Mouse (Mus musculus): ENCODE results near the gene Rnaseh2a. TPM values are rescaled to one million over a fixed set of nuclear protein-coding genes. Genes with fewer than 3 reads are reported as not detected.

Gene Rnaseh2a
- total RNA-seq, 1 experiment: 160 TPM

- TF ChIP-seq MAFK (IDR thresholded peaks at IDR 0.05; ENCODE audit: insufficient read depth, low read depth, low read length) (no peak), ZNF384 (IDR thresholded peaks at IDR 0.05; ENCODE audit: low read depth, low read length) (no peak), HCFC1 (IDR thresholded peaks at IDR 0.05; ENCODE audit: borderline replicate concordance, insufficient read depth, low read length) (0 out of 2 replicates have a peak, but pooled peaks have one; percentile 46), ZC3H11A (IDR thresholded peaks at IDR 0.05; ENCODE audit: borderline replicate concordance, low read depth, low read length) (no peak), CHD2 (IDR thresholded peaks at IDR 0.05; ENCODE audit: low read depth, low read length) (no peak)
- H3K9me3 ChIP-seq (ENCODE audit: control insufficient read depth, insufficient read depth, low read depth, low read length): no peaks in the 10 kb centered on the region
- H3K4me3 ChIP-seq (ENCODE audit: insufficient read depth in 1 of 2, low read depth in 1 of 2, low read length in 2 of 2, poor library complexity in 1 of 2, severe bottlenecking in 1 of 2): peak overlapping the region; percentile 64 to 77
- no peaks in the 10 kb centered on the region for H3K36me3 ChIP-seq (ENCODE audit: control insufficient read depth, insufficient read depth, low read length, poor library complexity, severe bottlenecking)
- H3K27ac ChIP-seq (ENCODE audit: insufficient read depth, low read depth, low read length, poor library complexity, severe bottlenecking): peak overlapping the region; percentile 70
- in situ Hi-C loops (cut with MboI; ENCODE audit: low sequenced_read_pairs in 2 of 2, unreplicated experiment in 2 of 2): no loop called here
- no peak for DNase-seq (ENCODE audit: low read depth, low spot score)
- peak overlapping the region; percentile 57 for H3K9ac ChIP-seq (ENCODE audit: insufficient read depth, low read depth, low read length, poor library complexity, severe bottlenecking)
- H3K4me1 ChIP-seq (ENCODE audit: control insufficient read depth in 2 of 2, insufficient read depth in 2 of 2, low read length in 2 of 2, poor library complexity in 1 of 2): peaks cover 11 to 25% of the 10 kb centered on the region in 2 experiments; a peak in 3 of 4 replicates
Measured at GRCm38 (mm10) chr8:84979599-84980421, 10.2 kb upstream of the Rnaseh2a start.

GRCm38 (mm10) chr8:84978248-84978940 is 8.8 kb upstream of the Rnaseh2a start, which contains the start of gene Junb:
Junb (minus strand) TSS chr8:84978718.
- H3K4me1 ChIP-seq (ENCODE audit: control insufficient read depth in 2 of 2, insufficient read depth in 2 of 2, low read length in 2 of 2, poor library complexity in 1 of 2): peaks cover 7 to 16% of the 10 kb centered on the region in 2 experiments; a peak in 3 of 4 replicates
- no peaks in the 10 kb centered on the region for H3K9me3 ChIP-seq (ENCODE audit: control insufficient read depth, insufficient read depth, low read depth, low read length)
- H3K36me3 ChIP-seq (ENCODE audit: control insufficient read depth, insufficient read depth, low read length, poor library complexity, severe bottlenecking): peaks cover 3% of the 10 kb centered on the region
- H3K9ac ChIP-seq (ENCODE audit: insufficient read depth, low read depth, low read length, poor library complexity, severe bottlenecking): peak within 1 kb of the TSS; percentile 86
- in situ Hi-C loops (cut with MboI; ENCODE audit: low sequenced_read_pairs in 2 of 2, unreplicated experiment in 2 of 2): no loop called here
- peak within 1 kb of the TSS; percentile 59 to 83 for H3K4me3 ChIP-seq (ENCODE audit: insufficient read depth in 1 of 2, low read depth in 1 of 2, low read length in 2 of 2, poor library complexity in 1 of 2, severe bottlenecking in 1 of 2)
- DNase-seq (ENCODE audit: low read depth, low spot score): no peak
- TF ChIP-seq ZC3H11A (IDR thresholded peaks at IDR 0.05; ENCODE audit: borderline replicate concordance, low read depth, low read length) (no peak), ZNF384 (IDR thresholded peaks at IDR 0.05; ENCODE audit: low read depth, low read length) (no peak), MAFK (IDR thresholded peaks at IDR 0.05; ENCODE audit: insufficient read depth, low read depth, low read length) (no peak), CHD2 (IDR thresholded peaks at IDR 0.05; ENCODE audit: low read depth, low read length) (no peak), HCFC1 (IDR thresholded peaks at IDR 0.05; ENCODE audit: borderline replicate concordance, insufficient read depth, low read length) (no peak)
- peak within 1 kb of the TSS; percentile 70 for H3K27ac ChIP-seq (ENCODE audit: insufficient read depth, low read depth, low read length, poor library complexity, severe bottlenecking)

GRCm38 (mm10) chr8:84977435-84978247 is 8.1 kb upstream of the Rnaseh2a start:
- no peak for DNase-seq (ENCODE audit: low read depth, low spot score)
- TF ChIP-seq HCFC1 (IDR thresholded peaks at IDR 0.05; ENCODE audit: borderline replicate concordance, insufficient read depth, low read length) (0 out of 2 replicates have a peak, but pooled peaks have one; percentile 15), MAFK (IDR thresholded peaks at IDR 0.05; ENCODE audit: insufficient read depth, low read depth, low read length) (no peak)
- H3K36me3 ChIP-seq (ENCODE audit: control insufficient read depth, insufficient read depth, low read length, poor library complexity, severe bottlenecking): peaks cover 3% of the 10 kb centered on the region
- peak overlapping the region; percentile 59 to 83 for H3K4me3 ChIP-seq (ENCODE audit: insufficient read depth in 1 of 2, low read depth in 1 of 2, low read length in 2 of 2, poor library complexity in 1 of 2, severe bottlenecking in 1 of 2)
- in situ Hi-C loops (cut with MboI; ENCODE audit: low sequenced_read_pairs in 2 of 2, unreplicated experiment in 2 of 2): no loop called here
- H3K9ac ChIP-seq (ENCODE audit: insufficient read depth, low read depth, low read length, poor library complexity, severe bottlenecking): peak overlapping the region; percentile 86
- no peaks in the 10 kb centered on the region for H3K9me3 ChIP-seq (ENCODE audit: control insufficient read depth, insufficient read depth, low read depth, low read length)
- H3K27ac ChIP-seq (ENCODE audit: insufficient read depth, low read depth, low read length, poor library complexity, severe bottlenecking): peak overlapping the region; percentile 65
- H3K4me1 ChIP-seq (ENCODE audit: control insufficient read depth in 2 of 2, insufficient read depth in 2 of 2, low read length in 2 of 2, poor library complexity in 1 of 2): peaks cover 7 to 16% of the 10 kb centered on the region in 2 experiments; a peak in 3 of 4 replicates

GRCm38 (mm10) chr8:84976763-84977434 is 7.3 kb upstream of the Rnaseh2a start:
- H3K9ac ChIP-seq (ENCODE audit: insufficient read depth, low read depth, low read length, poor library complexity, severe bottlenecking): peak overlapping the region; percentile 86
- H3K4me3 ChIP-seq (ENCODE audit: insufficient read depth in 1 of 2, low read depth in 1 of 2, low read length in 2 of 2, poor library complexity in 1 of 2, severe bottlenecking in 1 of 2): peak overlapping the region; percentile 59 to 83
- in situ Hi-C loops (cut with MboI; ENCODE audit: low sequenced_read_pairs in 2 of 2, unreplicated experiment in 2 of 2): no loop called here
- TF ChIP-seq MAFK (IDR thresholded peaks at IDR 0.05; ENCODE audit: insufficient read depth, low read depth, low read length) (no peak), ZNF384 (IDR thresholded peaks at IDR 0.05; ENCODE audit: low read depth, low read length) (no peak)
- H3K27ac ChIP-seq (ENCODE audit: insufficient read depth, low read depth, low read length, poor library complexity, severe bottlenecking): peak overlapping the region; percentile 65
- H3K36me3 ChIP-seq (ENCODE audit: control insufficient read depth, insufficient read depth, low read length, poor library complexity, severe bottlenecking): peaks cover 3% of the 10 kb centered on the region
- peaks cover 7 to 10% of the 10 kb centered on the region in 2 experiments; a peak in 3 of 4 replicates for H3K4me1 ChIP-seq (ENCODE audit: control insufficient read depth in 2 of 2, insufficient read depth in 2 of 2, low read length in 2 of 2, poor library complexity in 1 of 2)
- H3K9me3 ChIP-seq (ENCODE audit: control insufficient read depth, insufficient read depth, low read depth, low read length): no peaks in the 10 kb centered on the region
- DNase-seq (ENCODE audit: low read depth, low spot score): no peak

Measured in ES-E14 (cell line).